Mouse (Mus musculus): Measurements from ENCODE around the gene Vegfa. TPM values are rescaled to one million over a fixed set of nuclear protein-coding genes. Genes with fewer than 3 reads are reported as not detected.
"Not testable (repeated sequence)": the region's sequence is repeated elsewhere in the genome, so short reads cannot be mapped to it uniquely, and the experiment has no call there.

Vegfa gene
- polyA plus RNA-seq, 1 experiment from 2014 or later: 7.4 TPM

DNA sequence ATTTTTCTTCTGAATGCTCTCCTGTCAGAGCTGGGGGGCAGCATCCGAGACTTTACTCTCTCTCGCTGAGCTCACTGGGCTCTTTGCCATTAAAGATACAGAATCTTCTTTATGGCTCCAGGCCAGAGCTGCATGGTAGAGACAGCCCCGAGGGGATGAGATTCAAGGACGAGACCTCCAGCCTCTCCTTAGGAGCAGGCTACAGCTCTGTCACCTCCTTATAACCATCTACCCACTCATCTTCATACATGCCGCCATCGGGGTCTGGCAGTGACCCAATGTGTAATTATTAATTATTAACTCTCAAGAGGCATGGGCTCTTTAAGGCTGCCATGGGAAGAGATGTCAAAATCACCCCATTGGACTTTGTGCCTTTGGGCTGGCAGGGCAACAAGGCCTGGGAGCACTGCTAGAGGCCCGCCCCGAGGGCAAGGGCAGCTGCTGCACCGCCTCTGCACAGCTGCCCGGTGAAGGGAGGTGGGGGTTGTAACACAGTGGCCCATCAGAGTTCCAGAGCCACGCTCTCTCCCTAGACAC is 37.8 kb downstream of the Vegfa start:
- ATAC-seq (replicated peaks; ENCODE audit: insufficient number of reproducible peaks, low FRiP score, low TSS enrichment): no peak; the same call in 1 of the 2 replicates
- no peaks in the 10 kb centered on the region for H3K27me3 ChIP-seq (ENCODE audit: control insufficient read depth, insufficient read depth, low read length)
- H3K4me1 ChIP-seq (ENCODE audit: control insufficient read depth, insufficient read depth, low read length): peaks cover 2% of the 10 kb centered on the region; the same call in 1 of the 2 replicates
- WGBS (ENCODE audit: insufficient replicate concordance): 77% methylated on average over 11 of the region's 11 CpGs
- H3K9ac ChIP-seq (ENCODE audit: low read depth, low read length): no peak overlapping the region
- no peak overlapping the region for H3K27ac ChIP-seq (ENCODE audit: low read depth, low read length)
- no peaks in the 10 kb centered on the region for H3K36me3 ChIP-seq (ENCODE audit: control insufficient read depth, insufficient read depth, low read length)
- H3K9me3 ChIP-seq (replicated peaks; ENCODE audit: control insufficient read depth, low read length): no peaks in the 10 kb centered on the region
- no peak overlapping the region for H3K4me3 ChIP-seq (ENCODE audit: low read depth, low read length)
- no peak overlapping the region for H3K4me2 ChIP-seq

DNA sequence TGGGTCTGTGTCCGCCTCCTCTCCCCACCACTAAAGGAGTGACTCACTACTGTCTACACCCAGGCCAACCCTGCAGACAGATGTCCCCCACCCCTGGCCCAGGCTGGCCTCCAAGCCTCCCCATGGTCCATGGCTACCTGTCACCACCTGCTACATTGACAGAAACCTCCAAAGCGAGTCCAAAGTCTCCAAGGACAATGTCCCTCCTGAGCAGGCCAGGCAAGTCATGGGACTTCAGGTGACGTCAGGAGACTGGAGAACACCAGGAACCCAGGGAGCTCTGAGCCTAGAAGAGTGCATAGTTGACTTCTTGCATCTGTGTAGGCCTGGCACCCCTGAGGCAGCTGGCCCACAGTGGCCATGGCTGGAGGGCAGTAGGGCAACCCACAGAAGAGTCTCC is 45.3 kb downstream of the Vegfa start:
- Histone ChIP-seq H3K9me3 (replicated peaks; ENCODE audit: control insufficient read depth, low read length) (peaks cover 3% of the 10 kb centered on the region; the same call in 1 of the 2 replicates), H3K27me3 (ENCODE audit: control insufficient read depth, insufficient read depth, low read length) (no peaks in the 10 kb centered on the region), H3K4me1 (ENCODE audit: control insufficient read depth, insufficient read depth, low read length) (no peaks in the 10 kb centered on the region), H3K9ac (ENCODE audit: low read depth, low read length) (no peak overlapping the region), H3K27ac (ENCODE audit: low read depth, low read length) (no peak overlapping the region), H3K4me2 (no peak overlapping the region), H3K36me3 (ENCODE audit: control insufficient read depth, insufficient read depth, low read length) (no peaks in the 10 kb centered on the region), H3K4me3 (ENCODE audit: low read depth, low read length) (no peak overlapping the region)
- no peak for ATAC-seq (replicated peaks; ENCODE audit: insufficient number of reproducible peaks, low FRiP score, low TSS enrichment)
- WGBS (ENCODE audit: insufficient replicate concordance): 73% methylated on average over 3 of the region's 3 CpGs

DNA sequence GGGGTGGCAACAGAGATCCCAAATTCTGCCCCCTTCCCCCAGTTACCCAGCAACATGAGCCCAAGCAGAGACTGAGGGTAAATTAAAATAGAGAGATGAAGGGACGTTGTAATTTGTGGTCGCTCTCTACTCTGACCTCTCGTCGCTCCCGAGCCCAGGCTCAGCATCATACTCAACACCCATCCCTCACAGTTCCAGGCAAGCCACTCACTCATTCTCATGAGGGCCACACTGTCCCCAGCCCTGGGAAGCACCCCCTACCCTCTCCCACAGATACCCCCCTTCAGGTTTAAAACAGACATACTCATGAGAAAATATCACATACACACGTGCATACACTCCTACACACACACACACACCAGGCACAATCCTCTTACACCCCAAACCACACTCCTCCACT is 45.8 kb downstream of the Vegfa start:
- no peak overlapping the region for H3K4me3 ChIP-seq (ENCODE audit: low read depth, low read length)
- peaks cover 3% of the 10 kb centered on the region; the same call in 1 of the 2 replicates for H3K9me3 ChIP-seq (replicated peaks; ENCODE audit: control insufficient read depth, low read length)
- no peak overlapping the region for H3K4me2 ChIP-seq
- no peak overlapping the region for H3K27ac ChIP-seq (ENCODE audit: low read depth, low read length)
- H3K9ac ChIP-seq (ENCODE audit: low read depth, low read length): no peak overlapping the region
- no peak for ATAC-seq (replicated peaks; ENCODE audit: insufficient number of reproducible peaks, low FRiP score, low TSS enrichment)
- no peaks in the 10 kb centered on the region for H3K36me3 ChIP-seq (ENCODE audit: control insufficient read depth, insufficient read depth, low read length)
- H3K27me3 ChIP-seq (ENCODE audit: control insufficient read depth, insufficient read depth, low read length): no peaks in the 10 kb centered on the region
- no peaks in the 10 kb centered on the region for H3K4me1 ChIP-seq (ENCODE audit: control insufficient read depth, insufficient read depth, low read length)
- WGBS (ENCODE audit: insufficient replicate concordance): 79% methylated on average over 6 of the region's 6 CpGs

DNA sequence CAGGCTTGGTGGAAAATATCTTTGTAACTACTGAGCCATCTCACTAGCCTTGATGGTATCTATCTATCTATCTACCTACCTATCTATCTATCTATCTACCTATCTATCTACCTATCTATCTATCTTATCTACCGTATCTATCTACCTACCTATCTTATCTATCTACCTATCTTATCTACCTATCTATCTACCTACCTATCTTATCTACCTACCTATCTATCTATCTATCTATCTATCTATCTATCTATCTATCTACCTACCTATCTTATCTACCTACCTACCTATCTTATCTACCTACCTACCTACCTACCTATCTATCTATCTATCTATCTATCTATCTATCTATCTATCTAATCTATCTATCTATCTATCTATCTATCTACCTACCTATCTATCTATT is 49.0 kb downstream of the Vegfa start:
- not testable (repeated sequence) for H3K27me3 ChIP-seq (ENCODE audit: control insufficient read depth, insufficient read depth, low read length); H3K36me3 ChIP-seq (ENCODE audit: control insufficient read depth, insufficient read depth, low read length); H3K4me2 ChIP-seq; H3K27ac ChIP-seq (ENCODE audit: low read depth, low read length); H3K4me3 ChIP-seq (ENCODE audit: low read depth, low read length); H3K9me3 ChIP-seq (replicated peaks; ENCODE audit: control insufficient read depth, low read length); H3K4me1 ChIP-seq (ENCODE audit: control insufficient read depth, insufficient read depth, low read length); ATAC-seq (replicated peaks; ENCODE audit: insufficient number of reproducible peaks, low FRiP score, low TSS enrichment); H3K9ac ChIP-seq (ENCODE audit: low read depth, low read length)
- WGBS (ENCODE audit: insufficient replicate concordance): 86% methylated on average over 1 of the region's 1 CpGs

- Histone ChIP-seq H3K9ac (ENCODE audit: low read depth, low read length) (no peak overlapping the region), H3K27me3 (ENCODE audit: control insufficient read depth, insufficient read depth, low read length) (no peaks in the 10 kb centered on the region), H3K27ac (ENCODE audit: low read depth, low read length) (no peak overlapping the region), H3K9me3 (replicated peaks; ENCODE audit: control insufficient read depth, low read length) (no peaks in the 10 kb centered on the region), H3K4me1 (ENCODE audit: control insufficient read depth, insufficient read depth, low read length) (no peaks in the 10 kb centered on the region), H3K36me3 (ENCODE audit: control insufficient read depth, insufficient read depth, low read length) (no peaks in the 10 kb centered on the region), H3K4me2 (no peak overlapping the region), H3K4me3 (ENCODE audit: low read depth, low read length) (no peak overlapping the region)
- 77% methylated on average over 1 of the region's 1 CpGs for WGBS (ENCODE audit: insufficient replicate concordance)
- ATAC-seq (replicated peaks; ENCODE audit: insufficient number of reproducible peaks, low FRiP score, low TSS enrichment): no peak
Observed at GRCm38 (mm10) chr17:45981841-45982240, 50.3 kb downstream of the Vegfa start.

- Histone ChIP-seq H3K4me3 (ENCODE audit: low read depth, low read length) (no peak overlapping the region), H3K27me3 (ENCODE audit: control insufficient read depth, insufficient read depth, low read length) (no peaks in the 10 kb centered on the region), H3K9ac (ENCODE audit: low read depth, low read length) (no peak overlapping the region; the same call in 1 of the 2 replicates), H3K36me3 (ENCODE audit: control insufficient read depth, insufficient read depth, low read length) (no peaks in the 10 kb centered on the region), H3K9me3 (replicated peaks; ENCODE audit: control insufficient read depth, low read length) (no peaks in the 10 kb centered on the region), H3K27ac (ENCODE audit: low read depth, low read length) (no peak overlapping the region), H3K4me1 (ENCODE audit: control insufficient read depth, insufficient read depth, low read length) (peaks cover 3% of the 10 kb centered on the region; the same call in 1 of the 2 replicates), H3K4me2 (no peak overlapping the region)
- WGBS (ENCODE audit: insufficient replicate concordance): 65% methylated on average over 10 of the region's 10 CpGs
- no peak for ATAC-seq (replicated peaks; ENCODE audit: insufficient number of reproducible peaks, low FRiP score, low TSS enrichment)
Observed at GRCm38 (mm10) chr17:45979025-45979805, 53.0 kb downstream of the Vegfa start.

- WGBS (ENCODE audit: insufficient replicate concordance): 48% methylated on average over 7 of the region's 7 CpGs
- Histone ChIP-seq H3K4me2 (no peak overlapping the region), H3K36me3 (ENCODE audit: control insufficient read depth, insufficient read depth, low read length) (no peaks in the 10 kb centered on the region), H3K9ac (ENCODE audit: low read depth, low read length) (no peak overlapping the region), H3K4me3 (ENCODE audit: low read depth, low read length) (no peak overlapping the region), H3K27ac (ENCODE audit: low read depth, low read length) (no peak overlapping the region), H3K27me3 (ENCODE audit: control insufficient read depth, insufficient read depth, low read length) (no peaks in the 10 kb centered on the region), H3K4me1 (ENCODE audit: control insufficient read depth, insufficient read depth, low read length) (peaks cover 3% of the 10 kb centered on the region; the same call in 1 of the 2 replicates), H3K9me3 (replicated peaks; ENCODE audit: control insufficient read depth, low read length) (no peaks in the 10 kb centered on the region)
- ATAC-seq (replicated peaks; ENCODE audit: insufficient number of reproducible peaks, low FRiP score, low TSS enrichment): no peak
Observed at GRCm38 (mm10) chr17:45974461-45974860, 57.7 kb downstream of the Vegfa start.

DNA sequence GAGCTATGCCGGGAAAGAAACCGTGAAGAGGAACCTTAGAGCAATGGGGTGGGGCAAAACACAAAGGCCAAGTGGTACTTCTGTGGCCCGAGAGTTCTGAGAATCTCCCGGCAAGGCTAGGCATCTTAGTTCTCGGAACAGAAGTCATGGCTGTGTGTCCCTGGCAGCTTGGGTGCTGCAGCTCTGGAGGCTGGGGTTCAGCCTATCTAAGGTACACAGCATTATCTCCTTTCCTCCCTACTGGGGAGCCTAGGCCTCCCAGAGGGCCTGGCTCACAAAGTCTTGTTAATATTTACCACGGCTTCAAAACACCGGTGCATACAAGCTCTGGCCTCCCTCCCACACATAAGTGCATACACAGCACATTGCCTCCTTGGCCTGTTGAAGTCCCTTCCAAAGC is 59.0 kb downstream of the Vegfa start:
- H3K36me3 ChIP-seq (ENCODE audit: control insufficient read depth, insufficient read depth, low read length): no peaks in the 10 kb centered on the region
- no peak overlapping the region for H3K27ac ChIP-seq (ENCODE audit: low read depth, low read length)
- no peaks in the 10 kb centered on the region for H3K9me3 ChIP-seq (replicated peaks; ENCODE audit: control insufficient read depth, low read length)
- no peaks in the 10 kb centered on the region for H3K27me3 ChIP-seq (ENCODE audit: control insufficient read depth, insufficient read depth, low read length)
- H3K4me3 ChIP-seq (ENCODE audit: low read depth, low read length): no peak overlapping the region
- 56% methylated on average over 7 of the region's 7 CpGs for WGBS (ENCODE audit: insufficient replicate concordance)
- no peak overlapping the region for H3K9ac ChIP-seq (ENCODE audit: low read depth, low read length)
- no peak for ATAC-seq (replicated peaks; ENCODE audit: insufficient number of reproducible peaks, low FRiP score, low TSS enrichment)
- H3K4me2 ChIP-seq: no peak overlapping the region
- H3K4me1 ChIP-seq (ENCODE audit: control insufficient read depth, insufficient read depth, low read length): peaks cover 3% of the 10 kb centered on the region; the same call in 1 of the 2 replicates

DNA sequence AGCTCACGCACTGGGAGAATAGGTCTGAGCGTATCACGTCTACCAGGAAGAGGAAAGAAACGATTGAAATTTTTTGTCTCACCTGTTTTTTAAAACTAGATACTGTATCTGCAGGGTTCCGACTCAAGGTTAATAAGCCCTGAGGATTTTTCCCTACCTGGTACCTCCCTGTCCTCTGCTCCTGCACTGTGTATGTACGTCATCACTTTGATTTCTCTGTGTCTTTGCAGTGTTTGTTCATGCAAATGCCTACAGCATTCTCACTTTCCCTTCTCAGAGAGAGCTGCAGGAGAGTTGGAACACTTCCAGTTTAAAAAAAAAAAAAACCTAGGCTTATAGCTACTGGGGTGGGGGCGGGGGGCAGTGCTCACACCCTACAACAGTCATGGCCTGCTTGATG is 59.8 kb downstream of the Vegfa start:
- Histone ChIP-seq H3K4me3 (ENCODE audit: low read depth, low read length) (no peak overlapping the region), H3K27me3 (ENCODE audit: control insufficient read depth, insufficient read depth, low read length) (no peaks in the 10 kb centered on the region)
- 77% methylated on average over 7 of the region's 7 CpGs for WGBS (ENCODE audit: insufficient replicate concordance)

More for the DNA sequence above, 59.8 kb downstream of the Vegfa start:
- H3K36me3 ChIP-seq (ENCODE audit: control insufficient read depth, insufficient read depth, low read length): no peaks in the 10 kb centered on the region
- peaks cover 3% of the 10 kb centered on the region; the same call in 1 of the 2 replicates for H3K4me1 ChIP-seq (ENCODE audit: control insufficient read depth, insufficient read depth, low read length)
- H3K27ac ChIP-seq (ENCODE audit: low read depth, low read length): no peak overlapping the region
- no peak overlapping the region for H3K4me2 ChIP-seq
- no peaks in the 10 kb centered on the region for H3K9me3 ChIP-seq (replicated peaks; ENCODE audit: control insufficient read depth, low read length)
- H3K9ac ChIP-seq (ENCODE audit: low read depth, low read length): no peak overlapping the region
- ATAC-seq (replicated peaks; ENCODE audit: insufficient number of reproducible peaks, low FRiP score, low TSS enrichment): no peak

All from heart, embryonic 11.5 days (tissue).